Mouse (Mus musculus) retina, postnatal 1 day (tissue): ENCODE results near the gene Pdzrn4.
A peak's percentile ranks its signal among the peaks of the same experiment; 100 is the strongest.

Source experiments
- DNase-seq: peaks from one replicate; pipeline ENCODE4 v3.0.0-alpha.2; 2012

Gene Pdzrn4

GRCm38 (mm10) chr15:92743624-92744023 is 346.9 kb downstream of the Pdzrn4 start:
- DNase-seq: peak; percentile 95

- DNase-seq: no peak
Observed at GRCm38 (mm10) chr15:92746081-92746480, 349.4 kb downstream of the Pdzrn4 start.

- peak; percentile 63 for DNase-seq
Observed at GRCm38 (mm10) chr15:92752167-92752566, 355.5 kb downstream of the Pdzrn4 start.

DNA sequence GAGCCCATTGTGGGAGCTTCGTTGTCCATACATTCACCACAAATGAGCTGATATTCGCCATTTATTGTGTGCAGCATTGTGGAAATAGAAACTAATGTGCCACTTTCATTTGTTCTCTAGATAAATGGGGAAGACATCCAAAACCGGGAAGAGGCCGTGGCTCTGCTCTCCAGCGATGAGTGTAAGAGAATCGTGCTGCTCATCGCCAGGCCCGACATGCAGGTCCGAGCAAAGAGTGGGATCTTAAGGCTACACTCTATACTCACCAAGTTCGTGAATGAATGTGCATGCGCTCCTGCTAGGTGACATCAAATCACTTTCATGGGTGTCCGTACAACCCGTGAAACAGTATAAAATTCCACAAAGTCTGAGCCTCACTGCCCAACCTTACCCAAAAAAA is 355.9 kb downstream of the Pdzrn4 start:
- no peak for DNase-seq

DNA sequence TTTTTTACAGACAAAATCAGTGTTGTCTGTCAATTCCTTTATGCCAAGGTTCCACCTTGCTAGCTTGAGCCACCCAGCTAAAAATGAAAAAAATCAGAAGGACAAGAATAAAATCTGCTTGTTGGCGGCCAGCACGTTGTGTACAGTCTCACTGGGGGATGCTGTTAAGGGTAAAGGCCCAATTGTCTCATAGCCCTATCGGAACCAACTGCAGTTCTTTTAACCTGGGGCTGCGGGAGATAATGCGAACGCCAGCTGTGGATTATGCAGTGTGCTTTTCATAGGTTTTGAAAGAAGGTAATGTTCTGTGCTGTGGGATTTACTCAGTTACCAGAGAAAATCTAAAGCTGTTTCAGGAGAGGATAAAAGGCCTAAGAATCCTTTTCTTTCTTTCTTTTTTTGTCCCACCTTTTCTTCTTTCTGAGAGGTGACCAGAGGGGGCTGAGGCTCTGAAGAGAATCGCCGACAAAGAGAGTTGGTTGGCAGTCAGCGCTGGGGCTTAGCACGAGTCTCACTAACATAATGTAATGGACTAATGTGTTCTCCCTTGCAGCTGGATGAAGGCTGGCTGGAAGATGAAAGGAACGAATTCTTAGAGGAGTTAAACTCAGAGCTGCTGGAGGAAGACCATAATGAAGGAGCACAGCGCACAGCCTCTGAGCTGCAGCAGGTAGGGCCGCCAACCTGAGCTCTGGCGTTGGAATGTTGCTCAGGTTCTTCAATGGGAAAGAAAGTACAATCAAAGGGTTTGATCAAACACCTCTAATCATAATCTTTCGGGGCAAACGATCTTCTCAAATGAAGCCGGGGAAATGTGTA is 360.6 kb downstream of the Pdzrn4 start:
- no peak for DNase-seq

DNA sequence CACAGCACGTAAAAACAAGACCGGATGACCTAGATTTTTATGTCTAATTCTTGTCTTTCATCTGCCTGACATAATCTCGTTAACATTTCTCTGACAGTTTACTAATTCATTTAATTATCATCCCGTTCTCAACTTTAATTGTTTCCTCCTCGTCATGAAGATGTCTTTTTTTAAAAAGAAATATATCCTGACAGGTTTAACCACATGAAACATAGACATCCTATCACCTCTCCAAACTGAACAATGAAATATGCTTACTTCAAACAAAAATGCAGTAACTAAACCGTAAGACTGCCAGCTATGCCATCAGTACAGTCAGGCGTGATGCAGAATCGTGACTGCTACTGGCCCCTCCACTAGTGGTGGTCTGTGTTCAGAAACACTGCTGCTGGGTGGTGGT is 362.3 kb downstream of the Pdzrn4 start:
- peak; percentile 72 for DNase-seq

DNA sequence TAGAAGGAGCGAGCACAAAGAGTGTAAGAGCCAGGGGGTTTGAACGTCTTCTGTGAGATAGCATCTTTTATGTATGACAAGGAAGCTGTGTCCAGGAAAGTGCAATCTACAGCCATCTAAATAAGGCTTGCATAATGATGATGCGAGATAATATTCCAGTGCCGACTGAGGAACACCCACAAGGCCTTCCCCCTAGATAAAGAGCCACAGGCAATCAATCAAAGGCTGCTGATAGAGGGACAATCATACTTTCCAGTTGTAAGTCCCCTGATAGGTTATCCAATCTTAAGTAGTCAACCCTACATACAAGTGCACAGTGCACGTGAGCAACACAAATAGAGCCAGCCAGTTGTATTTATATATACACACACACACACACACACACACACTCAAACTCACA is 366.6 kb downstream of the Pdzrn4 start:
- DNase-seq: no peak

GRCm38 (mm10) chr15:92769535-92769934 is 372.9 kb downstream of the Pdzrn4 start:
- DNase-seq: no peak

DNA sequence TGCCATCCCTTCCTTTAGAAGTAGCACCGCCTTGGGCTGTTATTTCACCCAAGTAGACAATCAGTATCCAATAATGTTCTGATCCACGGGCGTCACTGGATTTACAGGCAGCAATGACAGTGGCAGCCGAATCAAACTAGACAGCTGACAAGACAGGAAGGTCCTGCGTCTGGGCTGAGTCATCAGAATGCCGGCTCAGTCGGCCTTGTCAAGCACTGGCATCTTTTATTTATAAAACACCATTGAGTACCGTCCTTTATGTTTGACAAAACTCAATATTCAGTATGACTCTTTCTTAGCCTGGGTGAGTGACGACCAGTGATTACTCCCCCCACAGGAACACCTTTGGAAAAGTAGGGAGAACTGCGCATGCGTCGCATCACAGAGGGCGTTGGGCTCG is 391.4 kb downstream of the Pdzrn4 start:
- no peak for DNase-seq

DNA sequence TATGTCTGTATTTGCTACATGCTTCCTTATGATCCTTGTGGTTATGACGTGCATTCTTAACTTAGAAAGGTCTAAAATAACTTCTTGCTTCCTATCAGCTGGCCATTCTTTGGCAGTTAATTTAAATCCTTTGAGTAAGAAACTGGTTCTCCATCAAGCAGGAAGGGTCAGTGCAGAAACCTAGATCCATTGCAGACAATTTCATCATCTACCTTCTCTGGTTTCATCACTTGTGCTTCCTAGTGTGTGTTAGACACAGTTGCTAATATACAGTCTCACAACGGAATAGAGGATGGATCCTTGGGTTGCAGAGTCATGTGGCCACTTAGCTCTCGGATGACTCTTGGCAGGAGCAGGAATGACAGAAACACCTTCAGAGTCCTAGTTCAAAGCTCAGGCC is 397.6 kb downstream of the Pdzrn4 start:
- DNase-seq: no peak

GRCm38 (mm10) chr15:92805934-92806333 is 409.3 kb downstream of the Pdzrn4 start:
- no peak for DNase-seq

DNA sequence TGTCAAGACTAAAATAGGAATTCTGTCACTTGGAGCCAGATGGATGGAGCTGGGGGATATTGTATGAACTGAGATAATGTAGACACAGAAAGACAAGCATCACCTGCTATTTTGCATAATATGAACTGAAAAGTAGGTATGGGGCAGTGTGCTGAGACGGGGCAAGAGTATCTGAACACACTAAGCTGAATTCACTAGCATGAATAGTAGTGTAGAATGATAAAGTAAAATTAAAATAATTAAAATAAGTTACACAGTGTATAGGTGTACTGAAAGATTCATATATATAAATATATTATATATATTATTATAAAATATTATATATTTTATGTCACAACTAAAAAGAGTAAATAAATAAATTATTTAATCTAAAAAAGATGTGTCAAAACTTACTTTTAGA is 409.7 kb downstream of the Pdzrn4 start:
- no peak for DNase-seq
